Mouse (Mus musculus) embryonic facial prominence, embryonic 14.5 days (tissue): ENCODE measurements at regions not wholly inside any gene's neighbourhood (a gene's known extent, or its start where the extent isn't known, plus 50 kb on each side); places are given as distances from the start of the nearest gene placed in this dataset. TPM values are rescaled to one million over a fixed set of nuclear protein-coding genes. Genes with fewer than 3 reads are reported as not detected.

Experiments
- ATAC-seq: fragments of 200-750 bp; cut with Nextera tagmentation; 2 replicates; pipeline ENCODE4 v1.8.0; 2017; ENCODE audit warnings: low read depth, moderate number of reproducible peaks, moderate TSS enrichment
- DNase-seq: peaks from one replicate; pipeline ENCODE4 v3.0.0-alpha.2; 2015; ENCODE audit warnings: low spot score
- H3K27ac ChIP-seq: fragments of 300-500 bp; sonication (generic); replicated peaks from 2 replicates; pipeline ENCODE4 v1.5.1; 2014; ENCODE audit warnings: low read depth, mild to moderate bottlenecking, low read length, moderate library complexity
- H3K27me3 ChIP-seq: fragments of 300-500 bp; sonication (generic); replicated peaks from 2 replicates; pipeline ENCODE4 v1.6.1; 2014; ENCODE audit warnings: low read length; ENCODE audit not compliant: control insufficient read depth, insufficient read depth
- H3K36me3 ChIP-seq: fragments of 300-500 bp; sonication (generic); 2 replicates; pipeline ENCODE4 v1.6.1; 2014; ENCODE audit warnings: low read length, mixed read lengths; ENCODE audit not compliant: control insufficient read depth, insufficient read depth
- H3K4me1 ChIP-seq: fragments of 300-500 bp; sonication (generic); 2 replicates; pipeline ENCODE4 v1.6.1; 2014; ENCODE audit warnings: antibody characterized with exemption, low read length; ENCODE audit not compliant: control insufficient read depth, insufficient read depth
- H3K4me2 ChIP-seq: fragments of 300-500 bp; sonication (generic); 2 replicates; pipeline ENCODE4 v1.6.1; 2014; ENCODE audit warnings: low read depth, mild to moderate bottlenecking, low read length, moderate library complexity, mixed read lengths
- H3K4me3 ChIP-seq: fragments of 300-500 bp; sonication (generic); 2 replicates; pipeline ENCODE4 v1.5.1; 2014; ENCODE audit warnings: low read depth, mild to moderate bottlenecking, low read length
- H3K9ac ChIP-seq: fragments of 300-500 bp; sonication (generic); 2 replicates; pipeline ENCODE4 v1.6.1; 2014; ENCODE audit warnings: low read depth, mild to moderate bottlenecking, low read length, moderate library complexity, mixed read lengths
- H3K9me3 ChIP-seq: fragments of 300-500 bp; sonication (generic); 2 replicates; pipeline ENCODE4 v1.6.1; 2016; ENCODE audit warnings: low read length; ENCODE audit not compliant: control insufficient read depth
- WGBS: fragments of 180-500 bp; shearing (Covaris S2); extraction: QIAGEN DNeasy Blood & Tissue Kit; methylation state at CpG from one replicate; pipeline ENCODE4 v1.1.7; 2014; 5-methylcytosine and 5-hydroxymethylcytosine counted together
- microRNA-seq: library from miRNA; unstranded; fragments of <30 nt; microRNA quantifications from one replicate; pipeline ENCODE4, GENCODE M21; 2016; ENCODE audit warnings: borderline number of aligned reads

GRCm38 (mm10) chr3:6183400-6183799 lies 432.8 kb downstream of the Gm8797 start:
- Histone ChIP-seq H3K36me3 (no peaks in the 10 kb centered on the region), H3K27ac (no peak overlapping the region), H3K4me3 (no peak overlapping the region), H3K9ac (no peak overlapping the region), H3K4me2 (no peak overlapping the region), H3K27me3 (no peaks in the 10 kb centered on the region), H3K9me3 (no peaks in the 10 kb centered on the region), H3K4me1 (no peaks in the 10 kb centered on the region)
- no peak for DNase-seq
- ATAC-seq: no peak
- WGBS: 26% methylated on average over 1 of the region's 1 CpGs

- Histone ChIP-seq H3K4me1 (0 out of 2 replicates have a peak, but pooled peaks cover 2% of the 10 kb centered on the region), H3K27ac (no peak overlapping the region), H3K36me3 (no peaks in the 10 kb centered on the region), H3K27me3 (no peaks in the 10 kb centered on the region), H3K4me3 (no peak overlapping the region), H3K4me2 (no peak overlapping the region), H3K9me3 (no peaks in the 10 kb centered on the region), H3K9ac (no peak overlapping the region)
- no peak for DNase-seq
- 55% methylated on average over 2 of the region's 2 CpGs for WGBS
- no peak for ATAC-seq
These were observed 415.6 kb downstream of the 1700008P02Rik start for GRCm38 (mm10) chr3:6204656-6205055.

GRCm38 (mm10) chr3:6228685-6229084 lies 391.6 kb downstream of the 1700008P02Rik start:
- no peak for ATAC-seq
- H3K4me1 ChIP-seq: no peaks in the 10 kb centered on the region
- no peak overlapping the region for H3K9ac ChIP-seq
- no peak overlapping the region for H3K4me3 ChIP-seq
- no peak overlapping the region for H3K27ac ChIP-seq
- 39% methylated on average over 1 of the region's 1 CpGs for WGBS
- no peaks in the 10 kb centered on the region for H3K36me3 ChIP-seq
- H3K27me3 ChIP-seq: no peaks in the 10 kb centered on the region
- no peaks in the 10 kb centered on the region for H3K9me3 ChIP-seq
- DNase-seq: peak; percentile 25
- H3K4me2 ChIP-seq: no peak overlapping the region

Small RNA genes in the stretch of these regions (microRNA-seq; reads per million reads assigned to microRNA genes)
- not detected for gene Gm25144
- not detected for gene Gm25352
